Mouse (Mus musculus): ENCODE data around the gene Prdm1.

Gene Prdm1

DNA sequence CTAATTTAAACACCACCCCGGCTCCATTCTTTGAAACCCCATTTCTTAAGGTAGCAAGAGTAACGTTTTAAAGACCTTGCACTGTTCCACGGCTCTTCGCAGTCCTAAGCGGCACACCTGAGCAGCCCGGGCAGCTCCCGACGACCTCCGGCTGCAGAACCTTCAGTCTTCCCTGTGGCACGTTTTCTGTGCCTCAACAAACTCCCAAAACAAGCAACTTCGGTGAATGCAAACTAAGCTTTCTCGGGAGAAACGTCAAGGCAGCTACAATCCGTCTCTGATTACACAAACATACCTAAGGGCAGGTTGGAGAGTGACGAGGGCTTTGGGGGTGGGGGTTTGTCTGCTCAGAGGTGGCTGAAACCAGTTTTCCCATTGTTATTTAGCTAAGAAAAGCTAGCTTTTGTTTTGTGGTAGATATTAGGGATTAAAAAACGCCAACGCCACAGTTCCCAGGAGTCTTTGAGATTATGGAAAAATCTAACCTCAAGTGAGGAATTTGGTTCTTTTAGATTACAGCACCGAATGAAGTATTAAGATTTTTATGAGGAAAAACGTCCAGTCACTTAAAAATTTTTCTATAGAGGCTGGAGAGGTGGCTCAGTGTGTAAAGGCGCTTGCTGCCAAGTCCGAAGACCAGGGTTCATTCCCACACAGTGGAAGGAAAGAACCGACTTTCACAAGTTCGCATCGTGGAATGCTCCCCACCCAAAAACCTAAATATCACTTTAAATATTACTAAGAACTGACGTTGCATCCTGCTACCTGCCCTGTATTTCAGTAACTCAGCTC lies at the start of gene Prdm1:
Gene Prdm1, minus strand, starts transcription at position 211 of the 792 bp plus-strand sequence.
- DNase-seq (ENCODE audit: low read depth): no peak

DNA sequence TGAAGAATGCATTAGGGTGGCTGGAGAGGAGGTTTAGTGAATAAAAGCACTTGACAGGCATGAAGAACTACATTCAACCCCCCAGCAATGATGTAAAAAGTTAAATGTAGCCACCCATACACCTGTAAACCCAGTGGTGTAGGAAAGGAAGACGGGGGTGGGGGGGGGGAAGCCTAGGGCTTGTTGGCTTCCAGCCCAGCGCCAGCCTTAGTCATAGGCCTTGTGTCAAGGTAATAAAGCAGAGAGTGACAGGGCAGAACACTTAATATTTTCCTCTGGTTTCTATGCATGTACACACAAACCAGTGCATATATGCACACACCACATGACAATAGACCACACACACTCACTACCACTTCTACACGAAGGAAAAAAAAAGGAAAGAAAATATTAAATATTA lies 37.7 kb upstream of the Prdm1 start:
- no peak for DNase-seq (ENCODE audit: low read depth)

DNA sequence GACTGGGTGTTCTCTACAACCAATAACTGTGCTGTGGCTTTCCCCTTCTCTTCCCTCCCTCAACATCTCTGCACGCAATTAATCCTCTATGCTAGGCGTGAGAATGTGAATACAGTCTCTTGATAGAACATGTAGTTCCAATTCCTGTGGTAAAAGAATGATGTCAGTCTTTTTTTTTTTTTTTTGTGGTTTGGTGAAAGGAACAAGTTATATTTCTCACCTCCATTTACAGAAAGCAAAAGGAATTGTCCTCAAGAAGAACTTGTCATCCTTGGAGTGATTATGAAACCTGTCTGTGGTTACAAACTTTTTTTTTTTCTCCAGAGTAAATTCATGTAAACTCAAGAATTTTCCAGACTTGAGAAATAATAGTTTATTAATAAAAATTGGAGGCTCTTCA lies 36.8 kb upstream of the Prdm1 start:
- no peak for DNase-seq (ENCODE audit: low read depth)

DNA sequence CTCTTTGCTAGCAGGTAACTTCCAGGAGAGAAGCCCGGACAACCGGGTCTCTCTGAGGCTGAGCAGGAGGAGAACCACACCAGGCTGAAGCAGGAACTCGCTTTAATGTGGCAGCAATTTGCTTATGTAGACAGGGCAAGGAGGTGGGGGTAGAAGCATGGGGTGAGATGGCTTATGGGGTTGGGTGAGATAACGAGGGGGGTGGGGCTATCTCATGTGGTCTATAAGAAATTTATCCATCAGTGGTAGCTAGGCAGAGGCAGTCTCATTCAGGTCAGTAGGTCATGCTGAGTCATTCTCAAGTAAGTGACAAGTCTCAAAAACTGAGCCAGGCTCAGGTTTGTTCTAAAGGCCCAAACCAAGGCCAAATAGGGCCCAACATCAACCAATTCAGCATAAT lies 28.5 kb upstream of the Prdm1 start:
- no peak for DNase-seq (ENCODE audit: low read depth)

DNA sequence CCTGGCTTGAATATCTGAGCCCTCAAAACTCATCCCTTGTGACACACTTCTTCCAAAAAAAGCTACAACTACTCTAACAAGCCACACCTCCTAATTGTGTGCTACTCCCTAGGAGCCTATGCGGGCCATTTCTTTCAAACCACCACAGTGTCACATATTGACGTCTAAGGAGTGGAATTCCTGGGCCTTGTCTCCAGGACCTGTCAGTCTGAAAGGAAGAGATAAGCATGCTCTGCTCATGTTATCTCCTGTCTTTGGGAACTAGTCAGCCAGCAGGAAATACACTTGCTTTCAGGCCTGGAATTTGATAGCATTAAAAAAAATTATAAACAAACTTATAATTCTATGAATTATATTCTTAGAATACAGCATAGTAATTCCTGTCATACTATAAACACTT lies 27.0 kb upstream of the Prdm1 start:
- DNase-seq (ENCODE audit: low read depth): no peak

DNA sequence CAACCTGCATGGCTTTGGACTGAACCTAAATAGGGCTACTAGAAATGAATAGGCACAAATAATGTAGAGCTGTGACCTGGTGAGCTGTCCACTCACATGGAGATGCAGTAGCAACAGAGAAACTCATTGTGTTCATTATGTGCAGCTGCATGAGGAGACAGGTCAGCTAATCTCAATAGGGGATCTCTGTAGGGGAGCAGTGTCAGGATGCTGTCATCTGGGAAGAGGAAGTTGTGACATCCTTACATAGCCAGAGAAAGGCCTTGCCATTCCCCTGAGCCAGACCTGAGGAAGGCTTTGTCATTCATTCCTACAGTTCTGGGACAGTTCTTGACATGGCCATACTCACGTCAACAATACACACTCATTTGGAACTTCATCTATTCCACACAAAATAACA lies 25.3 kb upstream of the Prdm1 start:
- DNase-seq (ENCODE audit: low read depth): no peak

DNA sequence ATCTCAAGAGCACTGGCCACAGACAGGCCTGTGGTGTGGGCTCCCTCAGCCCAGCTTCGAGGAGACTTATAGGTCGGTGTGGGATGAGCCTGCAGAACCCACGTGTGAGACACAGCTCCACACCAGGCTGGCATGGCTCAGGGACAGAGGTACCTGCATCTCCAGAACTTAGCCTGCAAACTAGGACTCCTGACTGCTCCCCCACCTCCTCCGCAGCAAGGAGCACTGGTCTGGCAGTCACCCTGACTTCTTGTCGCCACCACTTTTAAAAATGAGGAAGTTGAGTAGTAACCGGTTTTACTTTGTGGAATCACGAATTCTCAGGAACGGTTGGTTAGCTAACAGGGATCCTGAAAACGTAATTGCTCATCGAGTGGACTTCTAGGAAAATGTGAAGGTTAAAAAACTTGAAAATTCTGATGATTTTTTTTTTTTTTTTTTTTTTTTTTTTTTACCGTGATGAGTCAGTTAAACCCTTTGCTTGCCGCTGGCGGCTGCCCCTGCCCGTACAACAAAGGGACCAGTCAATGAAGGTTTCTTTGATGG lies 10.8 kb upstream of the Prdm1 start:
- DNase-seq (ENCODE audit: low read depth): peak; percentile 24

DNA sequence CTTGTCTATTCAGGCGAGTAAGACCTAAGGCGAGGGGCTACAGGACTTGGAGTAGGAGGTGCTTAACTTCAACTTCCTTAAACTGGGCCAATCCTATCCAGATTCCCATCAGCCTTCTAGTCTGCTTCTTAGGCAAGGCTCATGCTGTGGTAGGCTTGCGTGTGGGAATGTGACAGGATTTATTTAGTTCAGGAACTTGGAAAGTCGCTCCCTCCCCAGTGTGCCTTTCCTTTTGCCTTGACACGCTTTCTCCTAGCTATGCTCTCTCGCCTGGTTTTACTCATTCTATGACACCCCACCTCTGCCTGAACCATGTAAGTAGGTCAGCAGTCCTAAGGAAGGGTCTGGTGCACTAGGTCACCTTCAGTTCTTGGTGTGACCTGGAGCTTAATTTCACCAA lies 9.8 kb upstream of the Prdm1 start:
- no peak for DNase-seq (ENCODE audit: low read depth)

DNA sequence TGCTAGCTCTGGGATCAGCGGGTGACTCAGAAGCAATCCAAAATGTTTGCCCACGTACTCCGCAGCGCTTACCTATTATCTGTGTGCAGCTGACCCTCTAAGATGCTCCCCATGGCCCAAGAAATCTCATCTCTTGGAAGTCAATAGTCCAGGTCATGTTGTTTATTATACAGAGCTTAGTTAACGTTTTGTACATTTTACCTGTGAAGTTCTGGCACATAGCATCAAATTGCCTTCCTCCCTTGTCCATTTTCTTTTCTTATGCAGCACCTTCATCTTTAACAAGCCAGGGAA lies 1.7 kb upstream of the Prdm1 start:
- no peak for DNase-seq (ENCODE audit: low read depth)

DNA sequence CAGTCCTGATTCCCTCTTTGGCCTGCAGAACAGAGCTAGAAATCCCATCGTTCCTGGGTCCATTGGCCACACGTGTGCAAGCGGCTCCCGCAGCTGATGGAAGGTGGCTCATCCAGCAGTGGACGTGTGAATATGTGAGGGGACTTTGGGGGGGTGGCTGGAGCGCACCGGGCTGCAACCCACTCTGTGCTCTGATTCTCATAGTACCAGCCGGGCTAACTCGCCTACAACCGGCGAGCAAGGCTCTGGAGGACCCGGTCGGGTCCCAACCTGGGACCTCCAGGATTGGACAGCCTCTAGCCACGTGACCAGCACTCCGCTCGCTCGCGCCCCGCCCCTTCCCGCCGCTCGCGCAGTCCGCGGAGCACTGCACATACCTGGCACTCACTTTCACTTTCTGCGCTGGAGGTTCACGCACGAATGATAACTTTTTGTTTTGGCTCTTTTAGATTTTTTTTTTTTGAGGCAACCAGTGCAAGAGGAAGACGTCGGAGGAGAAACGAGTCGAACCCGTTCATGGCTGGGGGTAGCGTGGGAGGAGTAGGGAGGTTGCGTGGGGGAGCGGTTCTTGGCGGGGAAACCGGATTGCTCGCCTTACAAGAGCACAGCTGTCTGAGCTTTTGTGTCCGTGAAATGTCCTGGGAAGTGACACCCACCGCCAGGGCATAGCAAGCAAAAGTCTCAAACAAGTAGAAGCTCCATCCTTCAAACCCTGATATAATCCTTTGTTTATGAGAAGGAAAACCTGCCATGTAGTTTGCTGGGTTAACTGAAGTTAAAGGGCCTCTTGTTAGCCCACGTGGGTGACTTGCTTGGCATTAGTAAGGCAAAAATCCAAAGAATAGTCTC lies 1.1 kb upstream of the Prdm1 start:
- peak; percentile 93 for DNase-seq (ENCODE audit: low read depth)

DNA sequence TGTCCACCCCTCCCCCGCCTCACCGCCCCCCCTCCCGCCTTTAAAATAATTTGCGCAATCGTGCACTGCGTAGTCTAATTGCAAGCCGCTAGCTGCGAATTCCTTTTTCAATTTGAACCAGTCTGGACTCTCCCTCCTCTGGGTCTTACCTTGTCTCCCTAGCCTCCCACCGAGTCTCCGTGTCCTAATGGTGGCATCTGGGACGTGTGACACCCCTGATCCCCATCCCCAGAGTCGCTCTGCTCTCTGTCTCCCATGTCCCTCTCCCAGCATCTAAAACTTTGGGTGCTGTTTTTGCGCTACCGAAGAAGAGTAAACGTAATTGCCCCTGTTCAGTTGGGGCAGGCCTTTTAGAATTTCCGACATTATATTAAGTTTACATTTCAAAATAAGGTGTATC lies 650 bp downstream of the Prdm1 start:
- DNase-seq (ENCODE audit: low read depth): peak; percentile 33

DNA sequence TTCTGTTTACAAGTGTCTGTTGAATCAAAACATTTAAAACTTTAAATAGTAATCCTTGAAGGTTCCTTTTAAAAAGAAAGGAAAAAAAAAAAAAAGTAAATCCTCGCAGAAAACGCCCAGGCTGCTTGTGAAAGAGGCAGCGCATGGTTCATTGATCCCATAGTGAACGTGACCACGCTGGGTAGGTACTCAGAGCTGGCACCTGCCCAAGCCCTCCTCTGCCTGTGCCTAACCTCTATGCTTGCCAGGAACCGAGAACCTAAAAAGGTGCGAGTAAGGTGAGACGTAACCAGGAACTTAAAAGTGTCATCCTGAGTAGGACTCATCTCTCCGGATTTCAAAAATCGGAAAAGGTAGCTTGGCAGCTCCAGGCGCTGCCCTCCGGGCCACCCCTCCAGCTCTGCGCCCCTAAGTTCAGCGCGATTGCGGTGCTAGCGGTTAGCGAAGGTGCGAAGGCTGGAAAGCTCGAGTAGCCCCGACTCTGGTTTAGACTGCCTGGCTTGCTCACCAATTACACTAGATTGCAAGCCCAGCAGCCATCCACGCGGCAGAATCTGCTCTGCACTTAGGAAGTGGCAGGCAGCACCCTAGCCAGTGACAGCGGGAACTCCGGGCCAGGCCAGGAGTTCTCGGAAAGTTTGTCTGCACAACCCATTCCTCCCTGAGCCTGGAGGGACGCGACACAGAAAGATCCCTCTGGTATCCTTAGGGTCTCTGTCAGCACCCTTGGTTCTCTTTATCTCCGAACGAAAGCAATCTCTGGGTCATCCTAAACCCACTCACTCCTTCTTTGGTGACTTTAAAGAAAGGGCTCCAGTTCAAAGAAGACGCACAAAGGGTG lies 1.3 kb downstream of the Prdm1 start:
- DNase-seq (ENCODE audit: low read depth): peak; percentile 58

DNA sequence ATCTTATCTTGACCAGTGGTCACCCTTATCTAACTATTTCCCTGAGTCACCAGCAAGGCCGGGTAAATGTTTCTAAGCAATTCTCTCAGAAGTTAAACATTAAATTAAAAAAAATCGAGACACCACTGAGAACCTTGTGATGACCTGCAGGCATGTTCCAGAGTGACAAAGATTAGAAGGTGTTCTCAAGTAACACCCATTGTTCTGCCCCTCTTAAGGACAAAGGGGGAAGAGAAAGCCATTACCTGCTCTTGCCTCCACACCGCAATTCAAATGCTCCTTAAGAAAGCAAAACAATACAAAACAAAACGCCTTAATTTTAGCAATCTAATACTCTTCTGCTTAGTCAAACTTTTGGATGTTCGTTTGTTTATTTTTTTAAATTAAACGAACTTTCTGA lies 8.1 kb downstream of the Prdm1 start:
- no peak for DNase-seq (ENCODE audit: low read depth)

DNA sequence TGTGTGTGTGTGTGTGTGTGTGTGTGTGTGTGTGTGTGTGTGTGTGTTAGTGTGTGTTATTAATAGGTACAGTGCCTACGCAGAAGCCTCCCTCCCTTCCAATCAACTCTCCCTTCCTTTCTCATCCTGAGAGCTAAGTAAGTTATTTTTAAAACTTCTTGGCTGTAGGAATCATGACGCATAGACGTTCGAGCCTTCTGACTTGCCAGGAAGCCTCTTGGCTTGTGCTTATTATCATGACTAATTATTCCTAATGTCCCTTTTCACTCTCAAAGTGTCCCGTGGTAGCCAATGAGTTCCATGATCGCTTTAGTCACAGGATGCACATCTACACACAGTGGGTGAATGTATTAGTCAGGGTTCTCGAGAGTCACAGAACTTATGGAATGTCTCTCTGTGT lies 9.7 kb downstream of the Prdm1 start:
- no peak for DNase-seq (ENCODE audit: low read depth)

DNA sequence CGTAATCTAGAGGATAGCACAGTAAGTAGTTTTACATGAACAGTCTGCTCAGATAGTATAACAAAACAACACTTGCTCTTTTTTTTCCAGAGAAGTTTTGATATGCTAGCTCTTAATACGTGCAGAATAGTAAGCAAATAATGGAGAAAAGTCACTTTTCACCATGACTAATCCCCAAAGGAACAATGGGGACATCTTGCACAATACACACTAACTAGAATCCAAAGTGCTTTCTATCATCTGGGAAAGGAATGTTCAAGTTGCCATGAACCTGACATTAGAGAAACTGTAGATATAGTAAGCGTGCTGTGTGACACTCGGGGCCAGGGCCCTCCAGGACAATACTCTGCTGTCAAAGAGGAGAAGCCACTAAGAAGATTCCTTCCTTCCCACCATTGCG lies 15.2 kb downstream of the Prdm1 start:
- DNase-seq (ENCODE audit: low read depth): no peak

DNA sequence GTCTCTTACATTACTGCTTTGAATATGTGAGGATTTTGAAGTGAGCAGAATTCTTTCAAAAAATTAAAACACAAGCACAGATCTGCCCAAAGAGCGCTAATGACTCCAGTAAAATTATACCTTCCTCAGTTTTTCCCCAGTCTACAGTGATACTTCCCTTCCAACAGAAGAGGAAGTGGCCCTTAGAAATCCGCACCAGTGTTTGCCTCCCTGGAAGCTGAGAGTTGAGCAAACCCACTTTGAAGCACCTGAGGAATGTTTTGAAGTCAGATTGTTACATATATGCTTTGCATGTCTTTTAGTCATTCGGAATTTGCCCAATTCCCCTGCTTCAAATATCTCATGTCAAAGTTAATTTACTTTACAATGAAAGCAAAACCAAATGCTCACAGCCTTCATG lies 17.3 kb downstream of the Prdm1 start:
- no peak for DNase-seq (ENCODE audit: low read depth)

DNA sequence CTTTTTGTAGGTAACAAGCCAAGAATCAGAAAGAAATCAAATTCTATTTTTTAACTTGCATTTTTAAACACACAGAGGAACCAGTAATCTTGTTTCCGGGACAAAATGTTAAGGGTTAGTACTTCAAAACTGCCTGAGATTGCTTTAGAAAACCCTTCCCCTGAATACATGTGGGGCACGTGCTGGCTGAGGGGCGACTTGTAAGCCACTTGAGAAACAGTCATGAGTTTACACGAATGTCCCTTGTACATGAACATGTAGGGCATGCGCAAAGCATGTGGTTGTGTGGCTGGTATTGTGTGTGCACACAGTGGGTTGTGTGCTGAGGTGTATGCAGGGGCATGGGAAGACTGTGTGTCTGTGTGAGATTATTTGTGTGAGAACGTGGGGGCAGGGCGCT lies 19.7 kb downstream of the Prdm1 start:
- no peak for DNase-seq (ENCODE audit: low read depth)

DNA sequence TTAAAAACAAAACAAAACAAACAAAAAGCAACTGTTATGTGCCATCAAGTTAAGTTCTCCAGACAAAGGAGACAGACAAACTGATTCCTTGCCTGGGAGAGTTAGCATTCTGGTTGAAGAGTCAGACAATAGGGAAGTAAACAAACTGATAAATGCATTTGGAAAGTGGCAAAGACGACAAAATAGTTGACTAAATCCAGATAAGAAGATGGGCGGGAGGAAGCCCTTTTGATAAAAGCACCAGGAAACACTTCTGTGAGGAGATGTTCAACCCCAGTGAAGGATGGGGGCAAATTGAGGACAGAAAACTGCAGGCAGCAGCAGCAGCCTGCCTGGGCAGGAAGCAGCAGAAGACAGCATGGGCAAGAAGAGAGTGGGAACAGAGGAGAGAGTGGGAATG lies 20.3 kb downstream of the Prdm1 start:
- no peak for DNase-seq (ENCODE audit: low read depth)

DNA sequence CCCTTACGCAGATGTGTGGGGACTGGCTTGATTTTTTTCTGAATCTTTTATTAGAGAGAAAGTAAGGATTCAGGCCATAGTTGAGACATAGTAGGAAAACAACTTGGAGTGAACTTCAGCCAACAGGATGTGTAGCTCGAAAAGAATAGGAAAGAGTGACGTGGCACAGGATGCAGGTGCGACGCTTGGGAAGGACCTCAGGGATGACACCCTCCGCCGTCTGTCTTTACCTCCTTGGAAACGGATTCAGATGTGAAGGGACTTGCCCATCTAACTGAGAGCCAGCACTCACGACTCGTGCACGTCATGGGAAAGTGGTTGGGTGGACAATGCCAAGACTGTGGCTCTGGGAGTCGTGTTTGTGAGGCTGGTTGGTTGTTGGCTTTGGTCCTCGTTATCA lies 25.4 kb downstream of the Prdm1 start:
- DNase-seq (ENCODE audit: low read depth): no peak

DNA sequence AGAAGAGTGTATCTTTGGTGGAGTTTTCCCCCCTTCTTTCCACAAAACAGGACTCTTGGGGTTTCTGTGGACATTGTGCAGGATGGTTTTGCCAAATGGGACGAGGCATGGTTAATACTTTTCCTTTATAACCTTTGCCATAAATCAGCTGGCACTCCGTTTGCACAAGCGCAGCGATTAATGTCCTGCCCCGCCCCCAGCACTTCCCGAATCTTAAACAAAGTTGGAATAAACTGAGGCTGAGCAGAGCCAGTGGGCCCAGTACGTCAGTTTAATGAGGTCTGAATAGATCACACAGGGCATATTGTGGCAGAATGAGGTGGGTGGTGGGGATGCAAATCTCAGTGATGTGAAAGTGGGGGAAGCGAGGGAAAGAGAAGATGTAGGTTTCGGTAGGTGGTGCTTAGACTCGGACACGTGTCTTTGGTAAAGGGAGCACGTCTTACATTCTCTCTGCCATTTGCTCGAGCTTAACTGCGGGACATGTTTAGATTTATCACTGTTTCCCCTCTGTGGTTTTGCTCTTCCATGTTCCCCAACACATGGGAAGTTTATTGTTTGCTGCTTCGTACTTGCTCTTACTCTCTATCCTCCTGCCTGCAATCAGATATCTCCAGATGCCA lies 28.3 kb downstream of the Prdm1 start:
- DNase-seq (ENCODE audit: low read depth): no peak

DNA sequence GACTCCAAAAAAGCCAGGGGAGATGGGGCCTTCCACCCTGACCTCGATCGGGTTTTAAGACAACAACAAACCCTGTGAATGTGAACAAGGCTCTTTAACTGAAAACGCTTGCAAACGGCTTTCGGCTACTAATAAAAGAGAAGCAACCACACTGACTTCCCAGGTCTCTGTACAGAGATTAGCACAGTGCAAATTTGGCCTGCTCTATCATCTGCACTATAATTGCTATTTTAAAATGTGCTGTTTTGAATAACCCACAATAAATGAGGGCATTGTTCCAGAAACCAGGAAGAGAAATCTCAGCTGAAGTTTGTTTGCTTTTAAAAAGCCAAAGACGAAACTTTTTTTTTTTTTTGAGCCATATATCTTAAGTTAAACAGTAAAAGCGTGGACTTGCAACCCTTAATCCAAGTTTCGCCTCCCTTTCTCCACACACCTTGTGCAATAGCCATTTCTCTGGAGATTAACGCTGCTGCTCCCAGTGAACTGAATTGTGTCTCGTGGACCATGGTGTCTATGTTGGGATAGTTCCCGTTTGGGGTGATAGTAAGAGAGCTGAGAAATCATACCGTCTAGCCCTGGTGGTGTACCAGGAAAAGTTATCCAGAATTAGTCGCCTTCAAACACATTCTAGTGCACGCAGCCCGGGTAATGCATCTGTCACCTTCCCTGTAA lies 34.3 kb downstream of the Prdm1 start:
- no peak for DNase-seq (ENCODE audit: low read depth)

Data from naive thymus-derived CD4-positive, alpha-beta T cell, adult 2 months (primary cell).